7 mouse cellular contexts compared by ENCODE assay signal in genomic region chr1:64532589-64533470, GRCm38 (mm10). TPM values are rescaled to one million over a fixed set of nuclear protein-coding genes. Genes with fewer than 3 reads are reported as not detected.
DNase-seq lines count a peak whose midpoint lies in the region; ATAC-seq and TF ChIP-seq lines count a peak whose summit lies in the region.

Gene Creb1, plus strand, starts transcription at chr1:64532645.

- no peaks in the 10 kb centered on the region for H3K27me3 ChIP-seq in embryonic facial prominence, embryonic 10.5 days (replicated peaks; ENCODE audit: low read depth, poor library complexity, severe bottlenecking)
- H3K27me3 ChIP-seq in intestine, postnatal 0 days (replicated peaks; ENCODE audit: control insufficient read depth, insufficient read depth, low read length), result no peaks in the 10 kb centered on the region
- H3K27me3 ChIP-seq in midbrain, embryonic 12.5 days, result no peaks in the 10 kb centered on the region
- no peaks in the 10 kb centered on the region for H3K27me3 ChIP-seq in small intestine, adult 2 months (ENCODE audit: control insufficient read depth, insufficient read depth, low read length)

- H3K36me3 ChIP-seq in embryonic facial prominence, embryonic 10.5 days (replicated peaks), result peaks cover 9% of the 10 kb centered on the region
- no peaks in the 10 kb centered on the region; the same call in 1 of the 2 replicates for H3K36me3 ChIP-seq in intestine, postnatal 0 days (ENCODE audit: control insufficient read depth, insufficient read depth)
- H3K36me3 ChIP-seq in midbrain, embryonic 12.5 days, result no peaks in the 10 kb centered on the region
- H3K36me3 ChIP-seq in small intestine, adult 2 months (ENCODE audit: control insufficient read depth, insufficient read depth, low read length), result 0 out of 2 replicates have a peak, but pooled peaks cover 2% of the 10 kb centered on the region

- H3K4me3 ChIP-seq in embryonic facial prominence, embryonic 10.5 days, result peak within 1 kb of the TSS; percentile 91
- H3K4me3 ChIP-seq in intestine, postnatal 0 days (ENCODE audit: low read depth, low read length), result peak within 1 kb of the TSS; percentile 82
- H3K4me3 ChIP-seq in midbrain, embryonic 12.5 days, result peak within 1 kb of the TSS; percentile 91
- peak within 1 kb of the TSS; percentile 90 for H3K4me3 ChIP-seq in small intestine, adult 2 months (ENCODE audit: low read depth, low read length)

- peak within 1 kb of the TSS; percentile 98 for H3K9ac ChIP-seq in intestine, postnatal 0 days (ENCODE audit: low read depth, low read length)
- H3K9ac ChIP-seq in midbrain, embryonic 12.5 days (replicated peaks), result peak within 1 kb of the TSS; percentile 98

- ATAC-seq in intestine, postnatal 0 days, result peak; percentile 96
- ATAC-seq in midbrain, embryonic 12.5 days (ENCODE audit: low FRiP score, low read depth), result peak; percentile 99

- peak; percentile 99 for DNase-seq in adrenal gland, postnatal 10 days
- DNase-seq in embryonic facial prominence, embryonic 10.5 days (ENCODE audit: low spot score), result peak; percentile 99
- no peak for DNase-seq in gonadal fat pad, adult 2 months (ENCODE audit: low read depth)
- peak; percentile 99 for DNase-seq in left cerebral cortex, postnatal 4 days

- peaks cover 32% of the 10 kb centered on the region for H3K4me1 ChIP-seq in embryonic facial prominence, embryonic 10.5 days
- H3K4me1 ChIP-seq in intestine, postnatal 0 days (replicated peaks; ENCODE audit: control insufficient read depth, insufficient read depth, low read length), result no peaks in the 10 kb centered on the region
- H3K4me1 ChIP-seq in midbrain, embryonic 12.5 days, result peaks cover 25% of the 10 kb centered on the region
- peaks cover 8% of the 10 kb centered on the region; the same call in 1 of the 2 replicates for H3K4me1 ChIP-seq in small intestine, adult 2 months (ENCODE audit: control insufficient read depth, insufficient read depth, insufficient read length, low read length)

- peak within 1 kb of the TSS; percentile 93 for H3K4me2 ChIP-seq in intestine, postnatal 0 days (replicated peaks; ENCODE audit: low read depth)
- peak within 1 kb of the TSS; percentile 94 for H3K4me2 ChIP-seq in midbrain, embryonic 12.5 days (replicated peaks)

- peak; percentile 82 for TF ChIP-seq POLR2A in small intestine, adult 2 months (IDR thresholded peaks at IDR 0.05; ENCODE audit: low read depth, low read length)

- peak; percentile 56 for TF ChIP-seq CTCF in intestine, postnatal 0 days (IDR thresholded peaks at IDR 0.05; ENCODE audit: low read depth)
- TF ChIP-seq CTCF in small intestine, adult 2 months (IDR thresholded peaks at IDR 0.05; ENCODE audit: extremely low read depth, insufficient read length, insufficient replicate concordance, low read depth, low read length), result no peak

- H3K9me3 ChIP-seq in embryonic facial prominence, embryonic 10.5 days, result no peaks in the 10 kb centered on the region
- H3K9me3 ChIP-seq in intestine, postnatal 0 days (ENCODE audit: control insufficient read depth), result no peaks in the 10 kb centered on the region
- 0 out of 2 replicates have a peak, but pooled peaks cover 3% of the 10 kb centered on the region for H3K9me3 ChIP-seq in midbrain, embryonic 12.5 days

- peak within 1 kb of the TSS; percentile 98 for H3K27ac ChIP-seq in embryonic facial prominence, embryonic 10.5 days (replicated peaks)
- H3K27ac ChIP-seq in intestine, postnatal 0 days (ENCODE audit: low read depth, low read length), result peak within 1 kb of the TSS; percentile 99
- peak within 1 kb of the TSS; percentile 100 for H3K27ac ChIP-seq in midbrain, embryonic 12.5 days (replicated peaks)
- H3K27ac ChIP-seq in small intestine, adult 2 months (ENCODE audit: insufficient read depth, low read depth, low read length), result peak within 1 kb of the TSS; percentile 98

- WGBS in embryonic facial prominence, embryonic 10.5 days, result 4% methylated on average over 119 of the region's 119 CpGs
- WGBS in intestine, postnatal 0 days, result under 1% methylated on average over 74 of the region's 119 CpGs
- WGBS in midbrain, embryonic 12.5 days, result 1% methylated on average over 73 of the region's 119 CpGs
- WGBS in small intestine, adult 2 months, result 3% methylated on average over 119 of the region's 119 CpGs

- intact Hi-C loops in left cerebral cortex, postnatal 4 days (cut with DNase I), result loop anchor here (10.0 kb wide), 1 partner anchor 868 kb away; no protein-coding TSS in a partner anchor

RNA-seq across cellular contexts. Expression of gene Creb1, which starts in this region (rescaled TPM):
- total RNA-seq in adrenal gland, postnatal 10 days (2021), result 10 to 100 TPM; 35.2 to 43.6 TPM
- polyA plus RNA-seq in embryonic facial prominence, embryonic 10.5 days (2016; fragmentation: Nextera tagmentation; extraction: Ambion mirVana), result 48.4 and 48.5 TPM in 2 replicates
- polyA plus RNA-seq in gonadal fat pad, adult 2 months (2012; rRNA removed), result 11.4 and 14.6 TPM in 2 replicates
- polyA plus RNA-seq in intestine, postnatal 0 days (2015; fragmentation: Nextera tagmentation; extraction: Ambion mirVana), result 8.1 and 8.6 TPM in 2 replicates
- total RNA-seq in left cerebral cortex, postnatal 4 days (2021), result 10 to 100 TPM; 53.8 to 62.6 TPM
- 63.5 and 69.6 TPM in 2 replicates for polyA plus RNA-seq in midbrain, embryonic 12.5 days (2016; fragmentation: Nextera tagmentation; extraction: Ambion mirVana)
- 9.7 and 12.6 TPM in 2 replicates for polyA plus RNA-seq in small intestine, adult 2 months (2012; rRNA removed)
